Mouse (Mus musculus) cortical plate, adult 2 months (tissue): ENCODE results near the gene Mcl1. TPM values are rescaled to one million over a fixed set of nuclear protein-coding genes. Genes with fewer than 3 reads are reported as not detected.
A peak's percentile ranks its signal among the peaks of the same experiment; 100 is the strongest.
"Not testable (repeated sequence)": the region's sequence is repeated elsewhere in the genome, so short reads cannot be mapped to it uniquely, and the experiment has no call there.

Source experiments
- H3K27ac ChIP-seq: fragments of 200-500 bp; 2 replicates; pipeline ENCODE4 v1.5.1; 2012; ENCODE audit warnings: low read length, control low read depth, inconsistent platforms; ENCODE audit not compliant: insufficient read depth
- H3K4me1 ChIP-seq: fragments of 200-500 bp; 2 replicates; pipeline ENCODE4 v1.6.1; 2011; ENCODE audit warnings: low read length; ENCODE audit not compliant: control insufficient read depth, insufficient read depth
- H3K4me3 ChIP-seq: fragments of 200-500 bp; 2 replicates; pipeline ENCODE4 v1.5.1; 2011; ENCODE audit warnings: mild to moderate bottlenecking, low read length, control low read depth; ENCODE audit not compliant: insufficient read depth
- CTCF ChIP-seq: fragments of 200-500 bp; IDR thresholded peaks from 2 replicates; pipeline ENCODE4 v1.5.1; 2011; ENCODE audit warnings: mild to moderate bottlenecking, control low read depth, low read length; ENCODE audit not compliant: insufficient read depth; ENCODE audit errors: extremely low read depth
- POLR2A ChIP-seq: fragments of 200-500 bp; IDR thresholded peaks from 2 replicates; pipeline ENCODE4 v1.6.1; 2011; ENCODE audit warnings: mild to moderate bottlenecking, low read length, control low read depth; ENCODE audit not compliant: insufficient read depth; ENCODE audit errors: extremely low read depth
- polyA plus RNA-seq: library from polyadenylated mRNA; depleted of rRNA; stranded (reverse); fragments of >200 nt; gene quantifications from 2 replicates; pipeline ENCODE4 v1.2.3, GENCODE M21; 2012

Gene Mcl1
- polyA plus RNA-seq, 1 experiment, result 39.5 TPM

DNA sequence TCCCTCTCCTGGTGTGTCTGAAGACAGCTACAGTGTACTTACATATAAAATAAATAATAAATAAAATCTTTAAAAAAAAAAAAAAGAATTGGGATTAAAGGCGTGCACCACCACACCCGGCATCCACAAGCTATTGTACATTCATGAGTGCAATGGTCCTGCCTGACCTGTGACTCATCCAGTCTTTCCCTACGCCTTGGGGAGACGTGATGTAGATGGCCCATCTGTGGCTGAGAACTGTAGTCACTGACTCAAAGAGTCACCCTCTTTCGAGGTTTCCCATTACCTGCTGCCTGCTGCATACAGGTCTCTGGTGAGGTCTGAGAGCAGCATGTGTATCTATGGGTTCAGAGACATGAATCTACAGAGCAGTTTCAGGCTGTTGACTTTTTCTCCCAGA is 10.6 kb upstream of the Mcl1 start:
- Histone ChIP-seq H3K4me1 (no peaks in the 10 kb centered on the region), H3K4me3 (no peak overlapping the region), H3K27ac (no peak overlapping the region)
- TF ChIP-seq POLR2A (no peak), CTCF (no peak)

DNA sequence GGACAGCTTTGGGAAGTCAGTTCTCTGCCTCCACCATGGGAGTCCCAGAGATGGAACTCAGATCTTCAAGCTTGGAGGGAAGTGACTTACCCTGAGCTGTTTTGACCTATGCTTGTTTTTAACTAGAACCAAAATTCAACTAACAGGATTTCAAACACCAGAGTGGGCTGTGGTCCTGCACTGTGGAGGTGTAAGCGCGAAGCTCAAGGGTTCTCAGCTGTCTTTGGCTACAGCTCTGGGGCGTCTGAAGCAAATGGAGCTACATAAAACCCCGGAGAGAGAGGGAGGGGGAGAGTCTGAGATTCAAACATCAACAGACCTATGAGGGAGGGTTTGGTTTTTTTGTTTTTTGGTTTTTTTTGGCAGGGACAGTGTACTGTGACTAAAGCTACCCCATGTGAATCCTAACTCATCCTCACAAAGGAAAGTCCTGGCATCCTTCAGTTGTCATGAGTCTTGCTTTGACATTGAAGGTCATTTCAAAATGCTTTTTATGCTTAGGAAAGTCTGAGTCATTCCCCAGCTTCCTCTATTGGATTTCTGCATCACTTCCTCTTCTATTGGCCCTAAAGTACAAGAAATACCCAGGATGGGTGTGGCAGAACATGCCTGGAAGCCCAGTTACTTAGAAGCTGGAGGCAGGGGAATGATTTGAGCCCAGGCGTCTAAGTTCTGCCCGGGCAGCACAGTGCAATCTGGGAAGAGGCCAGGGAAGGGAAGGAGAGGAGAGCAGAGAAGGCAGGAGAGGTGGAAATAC is 8.1 kb upstream of the Mcl1 start:
- peak overlapping the region; percentile 72 for H3K27ac ChIP-seq
- no peaks in the 10 kb centered on the region for H3K4me1 ChIP-seq
- no peak for TF ChIP-seq CTCF
- no peak for TF ChIP-seq POLR2A
- no peak overlapping the region for H3K4me3 ChIP-seq

DNA sequence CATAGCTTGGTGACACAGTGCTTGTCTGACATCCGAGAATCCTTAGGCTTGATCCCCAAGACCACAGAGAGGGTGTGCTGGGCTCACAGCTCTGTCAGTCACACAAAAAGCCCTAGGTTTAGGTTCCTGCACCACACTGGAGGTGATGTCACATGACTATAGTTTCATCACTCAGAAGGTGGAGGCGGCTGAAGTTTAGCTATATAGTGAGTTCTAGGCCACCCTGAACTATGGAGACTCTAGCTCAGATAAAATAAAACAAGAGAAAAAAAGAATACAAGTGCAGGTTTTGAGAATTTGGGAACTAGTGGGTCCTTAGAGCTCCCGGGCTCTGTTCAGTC is 7.6 kb upstream of the Mcl1 start:
- TF ChIP-seq CTCF (no peak), POLR2A (no peak)

DNA sequence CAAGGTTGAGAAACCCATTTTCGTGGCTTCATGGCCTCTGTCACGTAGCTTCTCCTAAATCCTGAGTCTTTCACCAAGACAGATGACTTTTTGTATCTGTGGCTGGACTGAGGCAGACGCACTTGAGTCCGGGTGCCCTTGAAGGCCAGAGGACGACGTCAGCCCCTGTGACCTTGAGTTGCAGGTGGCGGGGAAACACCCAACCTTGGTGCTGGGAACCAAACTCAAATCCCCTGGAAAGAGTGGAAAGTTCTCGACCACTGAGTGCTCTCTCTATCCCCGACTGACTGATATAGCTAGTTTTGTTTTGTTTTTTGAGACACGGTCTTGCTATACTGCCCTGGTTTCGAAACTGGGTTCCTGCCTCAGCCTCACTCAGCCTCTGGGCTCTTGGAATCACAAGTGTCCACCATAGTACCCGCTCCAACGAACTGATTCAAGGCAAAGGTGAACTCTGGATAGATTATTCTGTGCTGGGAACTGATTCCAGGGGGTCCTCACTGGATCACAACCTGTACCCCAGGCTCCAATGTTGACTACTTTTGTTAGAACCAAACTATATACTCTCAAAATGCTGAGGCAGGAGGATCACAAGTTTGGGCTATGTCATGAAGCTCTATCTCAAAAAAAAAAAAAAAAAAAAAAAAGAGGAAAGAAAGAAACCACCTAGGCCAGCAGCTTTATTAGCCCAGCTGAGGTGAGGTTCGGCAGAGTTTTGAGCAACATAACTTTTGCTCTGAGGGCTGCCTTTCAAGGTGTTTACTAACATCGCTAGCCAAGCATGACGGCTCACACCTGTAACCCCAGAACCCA is 7.0 kb upstream of the Mcl1 start:
- Histone ChIP-seq H3K4me1 (no peaks in the 10 kb centered on the region), H3K27ac (no peak overlapping the region), H3K4me3 (no peak overlapping the region)
- TF ChIP-seq CTCF (no peak), POLR2A (no peak)

More for the DNA sequence above, 7.6 kb upstream of the Mcl1 start:
- H3K4me3 ChIP-seq, result no peak overlapping the region
- H3K4me1 ChIP-seq, result no peaks in the 10 kb centered on the region
- peak overlapping the region; percentile 60 for H3K27ac ChIP-seq

DNA sequence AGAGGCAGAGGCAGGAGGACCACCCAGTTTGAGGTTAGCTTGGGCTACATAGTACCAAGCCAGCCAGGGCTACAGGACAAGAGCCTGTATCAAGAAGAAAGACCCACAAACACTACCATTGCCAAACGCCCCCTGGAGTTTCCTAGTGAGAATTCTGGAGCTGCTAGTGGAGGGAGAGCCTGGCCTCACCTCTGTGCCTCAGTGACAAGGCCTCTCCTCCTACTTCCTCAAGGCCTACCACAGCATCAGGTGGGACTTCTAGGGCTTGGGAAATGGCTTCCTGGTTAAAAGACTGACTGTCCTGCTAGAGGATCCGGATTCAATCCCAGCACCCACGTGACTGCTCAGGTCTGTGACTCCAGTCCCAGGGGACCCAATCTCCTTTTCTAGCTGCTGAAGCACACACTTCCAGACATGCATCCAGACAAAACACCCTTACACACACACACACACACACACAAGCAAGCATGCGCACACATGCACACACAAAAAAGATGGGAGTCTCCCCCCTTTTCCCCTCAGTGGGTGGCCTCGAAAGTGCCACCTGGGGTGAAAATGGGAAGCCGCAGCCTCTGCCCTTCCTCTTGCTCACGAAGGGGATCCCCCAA is 6.3 kb upstream of the Mcl1 start:
- Histone ChIP-seq H3K4me3 (no peak overlapping the region), H3K4me1 (no peaks in the 10 kb centered on the region), H3K27ac (no peak overlapping the region)
- TF ChIP-seq CTCF (no peak), POLR2A (no peak)

DNA sequence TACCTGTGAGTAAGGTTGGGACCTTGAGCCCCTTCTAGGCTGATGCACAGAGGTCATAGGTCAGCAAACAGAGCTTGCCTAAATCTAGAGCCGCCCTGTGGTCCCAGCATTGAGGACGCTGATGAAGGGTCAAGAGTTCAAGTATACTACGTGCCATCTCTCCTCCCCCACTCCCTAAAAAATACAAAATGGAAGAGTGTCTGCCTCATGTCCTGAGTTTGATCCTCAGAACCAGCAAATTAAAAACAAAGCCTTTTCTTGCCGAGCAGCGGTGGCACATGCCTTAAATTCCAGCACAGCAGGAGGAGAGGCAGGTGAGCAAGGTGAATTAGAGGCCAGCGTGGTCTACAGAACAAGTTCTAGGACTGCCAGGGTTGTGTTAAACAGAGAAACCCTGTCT is 5.7 kb upstream of the Mcl1 start:
- Histone ChIP-seq H3K4me3 (no peak overlapping the region), H3K4me1 (no peaks in the 10 kb centered on the region), H3K27ac (no peak overlapping the region)
- TF ChIP-seq POLR2A (no peak), CTCF (no peak)

DNA sequence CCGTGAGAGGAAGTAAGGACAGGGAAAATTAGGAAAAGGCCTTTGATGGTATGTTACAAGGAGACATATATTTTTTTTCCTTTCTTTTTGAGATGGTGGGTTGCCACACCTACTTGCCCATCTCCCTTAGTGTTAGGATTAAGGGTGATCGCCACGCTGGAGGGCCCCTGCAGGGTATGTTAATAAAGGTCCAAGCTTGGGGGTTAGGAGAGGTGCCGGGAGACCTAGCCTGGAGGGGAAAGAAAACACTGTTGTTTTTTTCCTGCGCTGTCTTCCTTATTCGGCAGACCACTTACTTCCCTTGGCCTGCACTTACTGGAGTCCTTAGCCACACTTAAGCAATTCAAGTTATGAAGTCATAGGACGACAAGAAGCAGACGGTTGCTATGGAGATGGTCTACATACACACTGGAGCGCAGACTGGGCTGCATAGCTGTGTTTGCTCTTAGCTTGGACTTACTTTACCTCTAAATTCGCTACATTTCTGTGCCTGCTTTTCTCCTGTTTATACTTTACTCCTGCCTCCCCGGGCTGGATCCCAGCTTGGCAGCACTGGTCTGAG is 5.0 kb upstream of the Mcl1 start:
- Histone ChIP-seq H3K4me3 (no peak overlapping the region), H3K27ac (no peak overlapping the region), H3K4me1 (no peaks in the 10 kb centered on the region)
- TF ChIP-seq POLR2A (no peak), CTCF (no peak)

DNA sequence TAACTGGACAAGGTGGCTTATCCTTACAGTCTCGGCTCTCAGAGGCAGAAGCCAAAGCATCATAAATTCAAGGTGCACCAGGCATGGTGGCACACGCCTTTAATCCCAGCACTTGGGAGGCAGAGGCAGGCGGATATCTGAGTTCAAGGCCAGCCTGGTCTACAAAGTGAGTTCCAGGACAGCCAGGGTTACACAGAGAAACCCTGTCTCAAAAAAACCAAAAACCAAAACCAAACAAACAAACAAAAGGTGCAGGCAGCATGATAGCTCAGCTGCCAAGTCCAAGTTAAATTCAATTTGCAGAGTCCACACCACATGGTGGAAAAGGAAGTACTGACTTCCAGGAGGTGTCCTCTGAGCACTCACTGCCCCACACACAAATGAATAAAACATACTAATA is 4.2 kb upstream of the Mcl1 start:
- not testable (repeated sequence) for H3K27ac ChIP-seq

DNA sequence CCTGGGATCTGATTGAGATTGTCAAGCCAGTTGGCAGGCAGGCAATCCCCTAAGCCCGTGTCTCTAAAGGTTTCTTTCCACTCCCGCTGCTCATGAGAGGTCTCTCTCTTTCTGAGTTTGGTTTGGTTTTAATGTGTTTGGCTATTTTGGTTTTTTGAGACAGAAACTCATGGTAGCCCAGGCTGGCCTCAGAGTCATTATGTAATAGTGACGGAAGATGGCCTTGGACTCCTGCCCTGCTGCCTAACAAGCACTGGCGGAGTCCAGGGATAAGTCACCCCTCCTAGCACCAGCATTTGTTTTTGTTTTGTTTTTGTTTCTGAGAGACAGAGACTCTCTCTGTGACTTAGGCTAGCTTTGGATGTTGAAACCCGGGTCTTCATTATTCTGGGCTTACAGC is 3.2 kb upstream of the Mcl1 start:
- Histone ChIP-seq H3K4me3 (no peak overlapping the region), H3K4me1 (no peaks in the 10 kb centered on the region), H3K27ac (no peak overlapping the region)
- TF ChIP-seq CTCF (no peak), POLR2A (no peak)

More for the DNA sequence above, 4.2 kb upstream of the Mcl1 start:
- not testable (repeated sequence) for H3K4me1 ChIP-seq, H3K4me3 ChIP-seq
